Mouse (Mus musculus) CH12.LX (cell line): ENCODE data around the gene Nsun5.

ENCODE experiments used
- CTCF ChIP-seq, 2 experiments: IDR thresholded peaks in 1 of 2; conservative IDR thresholded peaks in 1 of 2; 2 replicates each; pipeline ENCODE4 v1.5.1; 2011 to 2012; ENCODE audit warnings: low read depth in 2 of 2, low read length in 2 of 2, improper control_type of control experiment in 1 of 2, inconsistent platforms in 1 of 2, mild to moderate bottlenecking in 1 of 2, moderate library complexity in 1 of 2
- HCFC1 ChIP-seq: IDR thresholded peaks from 2 replicates; pipeline ENCODE4 v1.6.1; 2012; ENCODE audit warnings: low read depth, mild to moderate bottlenecking, inconsistent platforms, low read length, improper control_type of control experiment
- JUND ChIP-seq: conservative IDR thresholded peaks from 2 replicates; pipeline ENCODE4 v1.6.1; 2011; ENCODE audit warnings: low read depth, low read length, improper control_type of control experiment
- MEF2A ChIP-seq: IDR thresholded peaks from 2 replicates; pipeline ENCODE4 v1.6.1; 2014; ENCODE audit warnings: low read depth, mild to moderate bottlenecking, inconsistent platforms, low read length, improper control_type of control experiment, borderline replicate concordance
- NELFE ChIP-seq: IDR thresholded peaks from 2 replicates; pipeline ENCODE4 v1.6.1; 2011; ENCODE audit warnings: low read depth, low read length, improper control_type of control experiment
- POLR2A ChIP-seq: IDR thresholded peaks from 2 replicates; pipeline ENCODE4 v1.6.1; 2011; ENCODE audit warnings: low read depth, mild to moderate bottlenecking, improper control_type of control experiment, low read length
- POLR2AphosphoS2 ChIP-seq: IDR thresholded peaks from 2 replicates; pipeline ENCODE4 v1.6.1; 2011; ENCODE audit warnings: low read depth, low read length, improper control_type of control experiment
- USF2 ChIP-seq: conservative IDR thresholded peaks from 2 replicates; pipeline ENCODE4 v1.6.1; 2011; ENCODE audit warnings: low read depth, low read length, improper control_type of control experiment

DNA sequence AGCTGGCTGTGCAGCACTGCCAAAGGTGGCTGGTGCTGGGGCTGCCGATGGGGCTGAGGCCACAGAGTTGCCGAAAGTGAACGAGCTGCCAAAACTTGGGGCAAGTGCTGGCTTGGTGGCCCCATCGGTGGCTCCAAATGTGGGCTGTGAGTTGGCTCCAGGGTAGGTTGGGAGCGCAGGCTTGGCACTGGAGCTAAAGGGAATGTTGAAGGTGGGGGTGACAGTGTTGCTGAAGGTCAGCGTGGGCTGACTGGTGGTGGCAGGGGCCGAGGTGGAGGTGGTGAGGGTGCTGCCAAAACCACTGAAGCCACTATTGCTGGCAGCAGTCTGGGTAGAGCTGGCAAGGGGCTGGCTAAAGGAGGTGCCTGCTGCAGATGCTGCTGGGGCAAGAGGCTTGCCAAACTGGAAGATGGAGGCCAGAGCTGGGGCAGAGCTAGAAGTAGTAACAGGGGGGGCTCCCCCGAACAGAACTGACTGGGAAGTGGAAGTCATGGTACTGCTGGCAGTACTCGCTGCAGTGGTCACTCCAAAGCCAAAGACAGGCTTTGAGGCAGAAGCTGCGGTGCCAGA is 11.7 kb downstream of the Nsun5 start:
- no peak for TF ChIP-seq CTCF (conservative IDR thresholded peaks at IDR 0.05 in 1 of 2, IDR thresholded peaks at IDR 0.05 in 1 of 2; ENCODE audit: low read depth in 2 of 2, low read length in 2 of 2)
- TF ChIP-seq POLR2AphosphoS2, result no peak
- no peak for TF ChIP-seq JUND
- no peak for TF ChIP-seq MEF2A
- no peak for TF ChIP-seq NELFE
- no peak for TF ChIP-seq USF2
- no peak for TF ChIP-seq POLR2A
- TF ChIP-seq HCFC1, result no peak
